Mouse (Mus musculus): Measurements from ENCODE around the gene Cox7a1. TPM values are rescaled to one million over a fixed set of nuclear protein-coding genes. Genes with fewer than 3 reads are reported as not detected.
A peak's percentile ranks its signal among the peaks of the same experiment; 100 is the strongest.
"Not testable (repeated sequence)": the region's sequence is repeated elsewhere in the genome, so short reads cannot be mapped to it uniquely, and the experiment has no call there.

Gene Cox7a1
- total and polyA plus RNA-seq, 2 experiments from 2014 or later: 1.4 to 4.9 TPM

DNA sequence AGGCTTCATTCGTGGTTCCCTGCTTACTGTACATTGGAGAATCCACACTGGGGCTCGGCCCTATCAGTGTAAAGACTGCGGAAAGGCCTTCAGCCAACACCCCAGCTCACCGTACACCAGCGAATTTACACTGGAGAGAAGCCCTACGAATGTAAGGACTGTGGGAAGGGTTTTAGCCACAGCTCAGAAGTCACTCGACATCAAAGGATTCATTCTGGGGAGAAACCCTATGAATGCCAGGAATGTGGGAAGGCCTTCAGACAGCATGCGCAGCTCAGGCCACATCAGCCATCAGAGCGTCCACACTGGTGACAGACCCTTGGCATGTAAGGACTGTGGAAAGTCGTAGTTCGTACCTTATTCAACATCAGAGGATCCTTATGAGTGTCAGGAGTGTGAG, 5.7 kb upstream of the Cox7a1 start:
- no peak overlapping the region for H3K9ac ChIP-seq
- ATAC-seq: no peak

DNA sequence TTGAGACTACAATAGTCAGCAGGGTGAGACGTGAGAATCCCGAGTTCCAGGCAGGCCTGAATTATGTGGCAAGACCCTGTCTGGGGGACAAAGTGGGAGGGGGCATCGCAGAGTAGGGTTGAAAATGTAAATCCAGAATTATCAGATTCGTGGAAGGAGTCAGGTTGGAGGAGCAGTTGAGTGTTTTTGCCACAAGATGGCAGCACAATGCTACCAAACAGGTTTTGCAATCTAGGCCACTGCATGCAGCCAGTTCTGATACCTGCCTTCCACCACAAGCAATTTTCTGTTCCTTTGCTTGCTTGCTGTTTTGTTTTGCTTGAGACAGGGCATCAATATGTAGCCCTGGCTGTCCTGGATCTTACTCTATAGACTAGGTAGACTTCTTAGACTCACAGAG, 2.6 kb upstream of the Cox7a1 start:
- Histone ChIP-seq H3K4me2 (ENCODE audit: low read depth) (no peak overlapping the region), H3K4me3 (ENCODE audit: low read depth, low read length) (no peak overlapping the region), H3K4me1 (ENCODE audit: insufficient read depth) (no peaks in the 10 kb centered on the region), H3K36me3 (ENCODE audit: insufficient read depth) (peaks cover 24% of the 10 kb centered on the region), H3K9me3 (ENCODE audit: low read length) (no peaks in the 10 kb centered on the region), H3K27me3 (ENCODE audit: insufficient read depth, low read length) (no peaks in the 10 kb centered on the region), H3K27ac (ENCODE audit: low read depth, low read length) (no peak overlapping the region), H3K9ac (no peak overlapping the region)
- DNase-seq (peak; percentile 87), ATAC-seq (peak; percentile 74)
- 5% methylated on average over 4 of the region's 4 CpGs for WGBS
- TF ChIP-seq CTCF (IDR thresholded peaks at IDR 0.05; ENCODE audit: low read depth): peak; percentile 93

More for the DNA sequence above, 5.7 kb upstream of the Cox7a1 start:
- no peaks in the 10 kb centered on the region for H3K4me1 ChIP-seq (ENCODE audit: insufficient read depth)
- peaks cover 31% of the 10 kb centered on the region for H3K36me3 ChIP-seq (ENCODE audit: insufficient read depth)
- H3K4me2 ChIP-seq (ENCODE audit: low read depth): no peak overlapping the region
- H3K4me3 ChIP-seq (ENCODE audit: low read depth, low read length): no peak overlapping the region
- DNase-seq: no peak
- 87% methylated on average over 11 of the region's 11 CpGs for WGBS
- H3K9me3 ChIP-seq (ENCODE audit: low read length): no peaks in the 10 kb centered on the region
- no peak overlapping the region for H3K27ac ChIP-seq (ENCODE audit: low read depth, low read length)
- TF ChIP-seq CTCF (IDR thresholded peaks at IDR 0.05; ENCODE audit: low read depth): no peak
- no peaks in the 10 kb centered on the region for H3K27me3 ChIP-seq (ENCODE audit: insufficient read depth, low read length)

DNA sequence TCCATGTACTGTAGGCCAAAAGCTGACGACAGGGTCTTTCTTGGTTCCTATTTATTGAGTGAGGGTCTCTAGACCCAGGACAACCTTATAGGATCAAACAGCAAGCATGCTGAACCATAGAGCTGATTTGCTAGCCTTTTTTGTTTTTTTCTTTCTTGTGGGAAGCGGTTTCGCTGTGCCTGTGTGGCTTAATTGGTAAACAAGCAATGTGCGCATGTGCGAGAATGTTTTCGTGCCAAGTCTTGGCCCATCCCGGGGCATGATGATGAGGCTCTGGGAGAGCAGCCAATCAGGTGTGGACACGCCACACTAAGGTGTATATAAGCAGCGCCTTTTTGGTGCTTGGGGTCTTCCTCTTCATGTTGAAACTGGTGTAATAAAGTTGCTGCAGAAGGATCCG, 2.0 kb upstream of the Cox7a1 start:
- not testable (repeated sequence) for ATAC-seq; H3K9ac ChIP-seq; H3K27me3 ChIP-seq (ENCODE audit: insufficient read depth, low read length); H3K4me1 ChIP-seq (ENCODE audit: insufficient read depth); H3K4me2 ChIP-seq (ENCODE audit: low read depth); H3K27ac ChIP-seq (ENCODE audit: low read depth, low read length); H3K4me3 ChIP-seq (ENCODE audit: low read depth, low read length); DNase-seq; H3K9me3 ChIP-seq (ENCODE audit: low read length)
- H3K36me3 ChIP-seq (ENCODE audit: insufficient read depth): peaks cover 26% of the 10 kb centered on the region
- whole genome bisulfite sequencing: 84% methylated on average over 10 of the region's 10 CpGs

DNA sequence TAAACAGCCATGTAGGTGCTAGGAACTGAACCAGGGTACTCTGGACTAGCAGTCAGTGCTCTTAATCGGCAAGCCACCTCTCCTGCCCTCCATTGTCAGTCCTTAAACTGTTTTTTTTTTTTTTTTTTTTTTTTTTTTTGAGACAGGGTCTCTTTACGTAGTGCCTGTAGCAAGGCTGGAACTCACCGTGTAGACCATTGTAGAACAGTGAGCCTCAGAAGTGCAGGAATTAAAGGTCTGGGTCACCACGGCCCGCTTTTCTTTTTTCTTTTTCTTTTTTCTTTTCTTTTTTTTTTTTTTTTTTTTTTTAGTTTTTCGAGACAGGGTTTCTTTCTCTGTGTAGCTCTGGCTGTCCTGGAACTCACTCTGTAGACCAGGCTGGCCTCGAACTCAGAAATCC, 755 bp upstream of the Cox7a1 start:
- 60% methylated on average over 7 of the region's 7 CpGs for WGBS
- not testable (repeated sequence) for ATAC-seq; H3K4me3 ChIP-seq (ENCODE audit: low read depth, low read length)

DNA sequence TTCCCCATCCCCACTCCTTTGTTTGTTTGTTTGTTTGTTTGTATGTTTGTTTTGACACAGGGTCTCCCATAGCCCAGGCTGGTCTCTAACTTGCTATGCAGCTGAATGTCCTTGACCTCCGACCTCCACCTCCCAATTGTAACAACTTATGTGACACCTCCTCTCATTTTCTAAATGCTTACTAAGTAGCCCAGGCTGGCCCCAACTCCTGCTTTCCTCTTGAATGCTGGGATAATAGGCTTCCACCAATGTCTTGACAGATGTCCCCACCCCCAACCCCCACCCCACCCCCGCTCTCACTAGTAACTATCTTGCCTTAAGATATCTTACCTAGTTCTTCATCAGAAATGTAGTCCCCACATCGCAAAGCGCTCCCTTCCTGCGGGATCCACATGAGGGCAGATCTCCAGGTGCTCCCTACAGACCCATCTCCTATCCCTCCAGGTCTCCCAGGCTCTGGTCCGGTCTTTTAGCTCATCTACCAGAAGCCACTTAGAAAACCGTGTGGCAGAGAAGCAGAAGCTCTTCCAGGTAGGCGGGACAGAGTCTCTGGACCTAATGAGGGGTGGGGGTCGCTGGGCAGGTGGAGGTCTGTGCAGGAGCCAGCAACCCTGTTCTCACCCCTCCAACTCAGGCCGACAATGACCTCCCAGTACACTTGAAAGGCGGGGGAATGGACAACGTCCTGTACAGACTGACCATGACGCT, 851 bp downstream of the Cox7a1 start:
- no peak overlapping the region for H3K27ac ChIP-seq (ENCODE audit: low read depth, low read length)
- no peak overlapping the region for H3K4me2 ChIP-seq (ENCODE audit: low read depth)
- ATAC-seq (no peak), DNase-seq (no peak)
- H3K27me3 ChIP-seq (ENCODE audit: insufficient read depth, low read length): no peaks in the 10 kb centered on the region
- peaks cover 34% of the 10 kb centered on the region for H3K36me3 ChIP-seq (ENCODE audit: insufficient read depth)
- WGBS: 80% methylated on average over 13 of the region's 13 CpGs
- no peaks in the 10 kb centered on the region for H3K9me3 ChIP-seq (ENCODE audit: low read length)
- H3K4me3 ChIP-seq (ENCODE audit: low read depth, low read length): no peak overlapping the region
- H3K4me1 ChIP-seq (ENCODE audit: insufficient read depth): no peaks in the 10 kb centered on the region
- no peak overlapping the region for H3K9ac ChIP-seq
- no peak for TF ChIP-seq CTCF (IDR thresholded peaks at IDR 0.05; ENCODE audit: low read depth)

More for the DNA sequence above, 755 bp upstream of the Cox7a1 start:
- not testable (repeated sequence) for H3K27me3 ChIP-seq (ENCODE audit: insufficient read depth, low read length); H3K4me2 ChIP-seq (ENCODE audit: low read depth); H3K27ac ChIP-seq (ENCODE audit: low read depth, low read length); H3K9me3 ChIP-seq (ENCODE audit: low read length); H3K4me1 ChIP-seq (ENCODE audit: insufficient read depth); H3K9ac ChIP-seq; DNase-seq
- H3K36me3 ChIP-seq (ENCODE audit: insufficient read depth): peaks cover 30% of the 10 kb centered on the region

DNA sequence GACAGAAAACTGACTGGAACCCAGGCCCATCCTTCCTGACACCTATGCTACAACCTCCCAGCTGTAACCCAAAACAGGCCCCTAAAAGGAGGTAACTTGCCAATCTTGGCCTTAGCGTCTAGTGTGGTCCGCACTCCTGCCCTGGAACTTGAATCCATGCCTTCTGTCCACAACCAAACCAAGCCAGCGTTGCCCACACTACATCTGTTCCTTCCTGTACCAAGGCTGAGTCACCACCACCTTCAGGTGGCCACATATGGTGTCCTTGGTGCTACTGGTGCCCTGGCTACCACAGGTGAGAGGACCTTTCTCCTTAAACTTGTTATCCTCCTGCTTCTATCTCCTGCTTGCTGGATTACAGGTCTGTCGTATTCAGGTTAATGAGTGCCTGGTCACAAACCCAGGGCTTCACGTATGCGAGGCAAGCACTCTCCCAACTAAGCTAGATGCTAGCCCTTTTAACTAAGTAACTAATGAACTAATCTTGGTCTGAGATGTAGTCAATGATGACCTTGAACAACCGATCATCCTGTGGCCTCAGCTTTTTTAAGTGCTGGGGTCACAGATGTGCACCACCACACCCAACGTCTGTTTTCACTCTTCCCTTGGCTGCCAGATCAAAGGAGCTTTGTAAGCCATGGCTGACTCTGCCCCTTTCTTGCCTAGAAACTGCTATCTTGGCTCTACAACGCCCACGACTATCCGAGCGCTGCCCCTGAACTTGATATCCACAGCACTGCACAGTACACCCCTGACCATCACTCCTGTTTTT, 4.6 kb downstream of the Cox7a1 start:
- Histone ChIP-seq H3K9me3 (ENCODE audit: low read length) (no peaks in the 10 kb centered on the region), H3K27ac (ENCODE audit: low read depth, low read length) (no peak overlapping the region), H3K27me3 (ENCODE audit: insufficient read depth, low read length) (no peaks in the 10 kb centered on the region), H3K4me1 (ENCODE audit: insufficient read depth) (peaks cover 5% of the 10 kb centered on the region; the same call in 1 of the 2 replicates), H3K4me2 (ENCODE audit: low read depth) (no peak overlapping the region), H3K36me3 (ENCODE audit: insufficient read depth) (peaks cover 56% of the 10 kb centered on the region), H3K4me3 (ENCODE audit: low read depth, low read length) (no peak overlapping the region), H3K9ac (no peak overlapping the region)
- ATAC-seq (no peak), DNase-seq (no peak)
- TF ChIP-seq CTCF (IDR thresholded peaks at IDR 0.05; ENCODE audit: low read depth): no peak
- WGBS: 87% methylated on average over 12 of the region's 12 CpGs

DNA sequence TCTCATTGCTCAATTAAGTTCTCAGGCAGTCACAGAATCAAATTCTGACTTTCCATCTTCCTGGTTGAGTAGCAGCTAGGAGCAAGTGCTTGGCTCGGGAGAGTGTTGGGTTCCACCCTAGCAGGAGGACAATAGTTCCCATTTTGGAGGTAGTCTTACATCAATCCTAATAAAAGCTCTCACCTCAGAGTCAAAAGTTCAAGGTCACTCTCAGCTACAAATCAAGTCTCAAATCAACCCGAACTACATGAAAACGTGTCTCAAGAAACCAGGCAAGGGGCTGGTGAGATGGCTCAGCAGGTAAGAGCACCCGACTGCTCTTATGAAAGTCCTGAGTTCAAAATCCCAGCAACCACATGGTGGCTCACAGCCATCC, 5.2 kb downstream of the Cox7a1 start:
- H3K27ac ChIP-seq (ENCODE audit: low read depth, low read length): no peak overlapping the region
- H3K36me3 ChIP-seq (ENCODE audit: insufficient read depth): peaks cover 56% of the 10 kb centered on the region
- no peak for DNase-seq

More for the DNA sequence above, 5.2 kb downstream of the Cox7a1 start:
- Histone ChIP-seq H3K9me3 (ENCODE audit: low read length) (no peaks in the 10 kb centered on the region), H3K27me3 (ENCODE audit: insufficient read depth, low read length) (no peaks in the 10 kb centered on the region), H3K4me1 (ENCODE audit: insufficient read depth) (peaks cover 5% of the 10 kb centered on the region; the same call in 1 of the 2 replicates), H3K4me3 (ENCODE audit: low read depth, low read length) (no peak overlapping the region), H3K4me2 (ENCODE audit: low read depth) (no peak overlapping the region), H3K9ac (no peak overlapping the region)
- WGBS: 90% methylated on average over 4 of the region's 4 CpGs
- no peak for TF ChIP-seq CTCF (IDR thresholded peaks at IDR 0.05; ENCODE audit: low read depth)
- ATAC-seq: no peak
